In the genomic region with DNA sequence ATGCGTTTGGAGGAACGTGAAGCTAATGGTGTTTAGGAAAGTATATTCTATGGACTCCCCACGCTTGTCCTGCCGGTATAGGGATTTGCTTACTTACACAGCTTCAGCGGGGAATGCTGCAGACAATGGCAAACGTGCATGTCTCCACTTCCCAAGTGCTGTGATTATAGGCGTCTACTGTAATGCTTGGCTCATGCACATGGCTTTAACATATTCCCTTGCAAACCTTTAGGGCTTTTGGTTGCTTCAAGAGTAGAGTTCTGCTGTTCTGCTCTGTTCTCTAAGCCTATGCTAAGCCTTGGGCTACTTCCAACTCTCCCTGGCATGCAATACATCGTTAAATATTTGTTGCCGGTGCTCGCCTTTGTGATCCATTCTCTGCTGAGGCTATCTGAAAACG, we compare ENCODE assay signal across 10 mouse cellular contexts.
A peak's percentile ranks its signal among the peaks of the same experiment; 100 is the strongest.
DNase-seq lines count a peak whose midpoint lies in the region; ATAC-seq and TF ChIP-seq lines count a peak whose summit lies in the region.
"Had no signal": no experiment of that assay in that cellular context is flagged by ENCODE, and none has a peak within 500 bp of the region (broad histone marks: within the 10 kb centered on the region; RNA-seq: fewer than 3 reads in every experiment).

No protein-coding gene starts in this region.

- intact Hi-C loops in gastrocnemius, adult 2 months (cut with DNase I), result no loop called here
- intact Hi-C loops in gastrocnemius, postnatal 36 days (cut with DNase I), result no loop called here

- H3K36me3 ChIP-seq in limb, embryonic 14.5 days (ENCODE audit: control insufficient read depth, insufficient read depth, low read length), result no peaks in the 10 kb centered on the region

- no peak for TF ChIP-seq POLR2A in limb, embryonic 14.5 days (IDR thresholded peaks at IDR 0.05; ENCODE audit: borderline replicate concordance, extremely low read depth, insufficient read depth, insufficient read length)

- WGBS in limb, embryonic 14.5 days, result 35% methylated on average over 11 of the region's 11 CpGs

- peak; percentile 51; the same call in 1 of the 2 replicates for ATAC-seq in limb, embryonic 14.5 days (ENCODE audit: low FRiP score, low read depth)
- ATAC-seq: Patski had no signal

- TF ChIP-seq CTCF in gastrocnemius, adult 2 months (IDR thresholded peaks at IDR 0.05), result no peak

- no peaks in the 10 kb centered on the region for H3K9me3 ChIP-seq in limb, embryonic 14.5 days (ENCODE audit: control insufficient read depth, low read length)

- no peaks in the 10 kb centered on the region for H3K27me3 ChIP-seq in limb, embryonic 14.5 days (ENCODE audit: control insufficient read depth, insufficient read depth, low read length)

- no peak overlapping the region for H3K4me2 ChIP-seq in limb, embryonic 14.5 days (replicated peaks; ENCODE audit: low read depth, low read length, severe bottlenecking)

- DNase-seq in gastrocnemius, adult 2 months, result no peak
- DNase-seq in gastrocnemius, postnatal 36 days, result no peak
- DNase-seq in right cerebral cortex, postnatal 25 days, result peak; percentile 18
- DNase-seq in right cerebral cortex, postnatal 14 days, result no peak
- DNase-seq in limb, embryonic 14.5 days (ENCODE audit: low spot score), result peak; percentile 73
- no peak for DNase-seq in adrenal gland, adult 8-10 months
- no peak for DNase-seq in lung, adult 18-20 months
- DNase-seq in adrenal gland, adult 2 months, result no peak
- DNase-seq: kidney, postnatal 14 days had no signal

- H3K27ac ChIP-seq in gastrocnemius, adult 2 months, result no peak overlapping the region
- H3K27ac ChIP-seq in limb, embryonic 14.5 days (replicated peaks; ENCODE audit: low read depth, low read length), result no peak overlapping the region

- no peak overlapping the region for H3K9ac ChIP-seq in limb, embryonic 14.5 days (ENCODE audit: low read depth, low read length, severe bottlenecking)

- peak overlapping the region; percentile 62 for H3K4me3 ChIP-seq in gastrocnemius, adult 2 months
- H3K4me3 ChIP-seq in limb, embryonic 14.5 days (replicated peaks; ENCODE audit: low read length), result no peak overlapping the region

- peaks cover 13% of the 10 kb centered on the region for H3K4me1 ChIP-seq in limb, embryonic 14.5 days (ENCODE audit: control insufficient read depth, insufficient read depth, low read length)

Comparison
In these comparisons a context has a peak if more than half of its experiments do, and no peak if none do; other contexts are left out.
1. DNase-seq: peak in right cerebral cortex, postnatal 25 days (single experiment) and limb, embryonic 14.5 days (single experiment); none in gastrocnemius, adult 2 months (single experiment), gastrocnemius, postnatal 36 days (0 of 2), right cerebral cortex, postnatal 14 days (single experiment), adrenal gland, adult 8-10 months (single experiment), lung, adult 18-20 months (0 of 2) and adrenal gland, adult 2 months (single experiment).